Mouse (Mus musculus) hematopoietic stem cell, adult 5-6 weeks (primary cell): ENCODE measurements around the gene Rpl29. TPM values are rescaled to one million over a fixed set of nuclear protein-coding genes. Genes with fewer than 3 reads are reported as not detected.

Experiments used
- ATAC-seq, 2 experiments: fragments of 125-278 bp in 1 of 2; replicated peaks in 1 of 2; 2 replicates each; pipeline ENCODE4 v1.8.0; 2016 to 2017; ENCODE audit warnings: inconsistent platforms in 2 of 2, mild to moderate bottlenecking in 2 of 2, moderate number of reproducible peaks in 2 of 2, low read depth in 1 of 2, moderate TSS enrichment in 1 of 2; ENCODE audit not compliant: low FRiP score in 2 of 2, poor library complexity in 2 of 2, severe bottlenecking in 2 of 2, insufficient read depth in 1 of 2, low TSS enrichment in 1 of 2
- total RNA-seq: library from RNA; stranded (forward); fragments of 172-1452, 232-1000 nt; gene quantifications from 2 replicates; pipeline ENCODE4 v1.2.3, GENCODE M21; 2017

Gene Rpl29
- total RNA-seq: 1,352 and 1,409 TPM in 2 replicates

GRCm38 (mm10) chr9:106429221-106430014 is at the start of gene Rpl29:
Gene Rpl29 (plus strand): TSS chr9:106429454.
- ATAC-seq: peak; percentile 93 to 95

GRCm38 (mm10) chr9:106386181-106386864 is 42.9 kb upstream of the Rpl29 start:
- peak; percentile 74 to 87 for ATAC-seq

DNA sequence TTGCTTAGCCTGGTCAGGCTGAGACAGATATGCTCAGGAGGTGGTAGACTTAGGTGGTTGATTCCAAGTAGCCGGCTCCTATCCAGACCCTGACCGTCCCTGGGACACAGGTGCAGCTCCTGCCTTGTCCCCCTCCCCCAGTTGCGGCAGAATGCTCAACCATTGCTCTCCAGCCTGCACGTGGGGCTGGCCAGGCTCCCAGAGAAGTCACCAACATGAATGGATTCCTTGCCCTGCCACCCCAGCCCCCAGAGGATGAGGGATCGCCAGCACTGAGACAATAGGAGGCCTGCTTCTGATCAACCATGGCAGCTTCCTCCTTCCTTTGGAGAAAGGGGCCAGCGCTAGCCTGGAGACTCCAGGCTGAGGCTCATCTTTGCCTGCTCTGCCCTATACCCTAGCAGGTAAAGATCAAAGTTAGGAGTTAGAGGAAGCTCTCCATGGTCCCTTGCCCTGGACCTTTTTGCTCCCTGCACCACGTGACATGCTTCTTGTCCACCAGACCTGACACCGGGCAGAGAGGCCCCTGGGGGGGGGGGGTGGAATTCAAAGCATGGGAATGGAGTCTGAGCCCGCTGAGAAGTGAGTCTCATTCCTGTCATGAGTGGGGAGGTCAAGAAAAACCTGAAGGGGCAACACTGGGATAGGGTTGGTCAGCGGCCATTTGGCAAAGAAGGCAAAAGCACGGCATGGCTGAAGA is 36.3 kb upstream of the Rpl29 start:
- ATAC-seq: no peak

GRCm38 (mm10) chr9:106393548-106393947 is 35.7 kb upstream of the Rpl29 start:
- ATAC-seq: no peak

DNA sequence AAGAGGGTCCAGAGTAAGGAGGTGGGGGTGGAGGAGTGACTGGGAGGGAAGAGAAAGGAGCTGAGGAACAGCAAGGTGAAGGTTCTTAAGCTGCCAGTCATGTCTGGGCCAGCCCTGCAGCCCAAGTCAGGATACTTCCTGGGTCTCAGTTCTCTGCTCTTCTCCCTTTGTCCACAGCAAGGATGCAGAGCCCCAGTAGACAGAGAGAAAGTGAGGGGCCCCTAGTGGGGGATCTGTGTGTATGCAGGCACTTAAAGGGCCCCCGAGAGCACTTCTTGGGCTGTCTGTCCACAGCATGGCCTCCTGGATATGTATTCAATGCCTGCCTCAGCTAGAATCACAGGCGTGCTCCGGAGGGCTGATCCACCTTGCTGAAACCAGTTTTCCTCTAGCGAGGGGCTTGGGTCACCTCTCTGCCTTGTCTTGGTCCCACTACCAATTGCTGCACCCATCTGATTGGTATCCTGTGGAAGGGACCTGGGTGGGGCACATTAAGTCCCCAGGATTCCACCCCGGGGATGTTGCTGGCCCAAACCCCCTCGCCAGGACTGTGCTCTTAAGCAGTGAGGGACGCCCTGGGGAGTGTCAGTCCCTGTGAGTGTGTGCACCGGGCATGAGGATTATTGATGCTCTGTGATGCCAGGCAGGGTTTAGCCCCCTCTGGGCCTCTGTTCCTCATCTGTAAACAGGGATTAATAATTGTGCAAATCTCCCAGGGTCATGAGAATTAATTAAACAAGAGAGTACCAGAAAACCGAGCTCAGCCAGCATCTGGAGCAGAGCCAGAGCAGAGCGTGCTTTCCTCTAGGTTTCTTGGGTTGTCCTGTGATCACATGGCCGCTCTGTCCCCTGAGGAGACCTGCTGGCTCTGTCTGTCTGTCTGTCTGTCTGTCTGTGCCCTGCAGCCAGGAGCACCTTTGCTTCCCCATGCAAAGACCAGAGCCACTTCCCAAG is 34.3 kb upstream of the Rpl29 start:
- ATAC-seq: peak; percentile 82 to 92

DNA sequence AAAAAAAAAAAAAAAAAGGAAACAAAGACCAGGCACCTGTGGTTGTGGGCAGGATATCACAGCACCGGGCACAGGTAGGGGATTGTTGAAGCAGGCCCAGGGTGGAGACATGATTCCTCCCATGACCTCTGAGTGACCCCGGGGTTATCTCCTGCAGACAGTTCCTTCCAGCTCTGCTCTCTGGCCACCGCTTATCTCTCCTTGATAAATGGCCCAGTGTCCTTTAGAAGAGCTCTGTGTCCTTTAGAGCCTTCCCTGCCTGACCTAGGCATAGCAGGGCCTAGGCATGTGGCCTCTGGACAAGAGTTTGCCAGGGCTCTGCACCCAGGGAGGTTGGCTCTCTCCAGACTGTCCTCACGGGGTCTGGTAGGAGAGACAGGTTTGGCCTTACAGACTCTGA is 31.5 kb upstream of the Rpl29 start:
- ATAC-seq: no peak

- peak in 1 of 2 experiments; percentile 32; a peak in 1 of 4 replicates for ATAC-seq
Measured at GRCm38 (mm10) chr9:106398667-106399311, 30.5 kb upstream of the Rpl29 start.

DNA sequence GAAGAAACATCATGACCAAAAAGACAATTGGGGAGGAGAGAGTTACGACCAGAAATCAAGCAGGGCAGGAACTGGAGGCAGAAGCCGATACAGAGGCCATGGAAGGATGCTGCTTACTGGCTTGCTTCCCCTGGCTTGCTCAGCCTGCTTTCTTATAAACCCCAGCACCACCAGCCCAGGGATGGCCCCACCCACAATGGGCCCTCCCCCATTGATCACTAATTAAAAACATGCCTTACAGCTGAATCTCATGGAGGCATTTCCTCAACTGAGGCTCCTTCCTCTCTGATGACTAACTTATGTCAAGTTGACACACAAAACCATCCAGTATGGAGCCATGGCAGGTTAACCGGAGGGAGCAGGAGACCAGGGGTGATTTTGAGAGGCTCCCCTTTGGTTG is 29.4 kb upstream of the Rpl29 start:
- no peak for ATAC-seq

GRCm38 (mm10) chr9:106402149-106402548 is 27.1 kb upstream of the Rpl29 start:
- no peak for ATAC-seq

- no peak for ATAC-seq
Measured at GRCm38 (mm10) chr9:106402607-106403375, 26.5 kb upstream of the Rpl29 start.

GRCm38 (mm10) chr9:106405275-106405674 is 24.0 kb upstream of the Rpl29 start:
- ATAC-seq: no peak; a peak in 1 of 4 replicates

GRCm38 (mm10) chr9:106406443-106407078 is 22.7 kb upstream of the Rpl29 start:
- ATAC-seq: no peak

- no peak for ATAC-seq
Measured at GRCm38 (mm10) chr9:106409096-106409495, 20.2 kb upstream of the Rpl29 start.

GRCm38 (mm10) chr9:106410086-106410650 is 19.1 kb upstream of the Rpl29 start:
- no peak for ATAC-seq

DNA sequence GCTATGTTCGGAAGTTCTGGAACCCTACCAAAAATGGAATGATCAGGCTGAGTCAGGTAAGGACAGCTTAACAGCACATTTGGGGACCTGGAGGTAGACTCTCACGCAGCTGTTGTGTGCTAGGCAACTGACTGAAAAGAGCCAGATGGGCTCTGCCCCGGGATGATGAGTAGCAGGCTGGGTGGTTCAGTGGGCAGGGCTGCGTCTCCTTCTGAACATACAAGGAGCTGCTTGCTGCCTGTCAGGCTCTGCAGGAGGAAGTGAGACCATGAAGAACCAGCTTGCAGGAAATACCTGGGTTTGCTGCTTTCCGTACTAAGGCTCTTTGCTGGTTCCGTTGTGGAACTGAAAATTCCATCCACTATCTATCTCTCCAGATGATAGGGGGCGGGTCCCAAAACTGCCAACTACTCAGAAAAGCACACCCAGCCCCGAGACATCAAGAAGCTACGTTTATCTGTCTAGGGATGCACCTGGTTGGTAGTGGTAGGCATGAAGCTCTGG is 18.1 kb upstream of the Rpl29 start:
- peak; percentile 70 to 76 for ATAC-seq
